Mouse (Mus musculus): Measurements from ENCODE around the gene Doc2g. TPM values are rescaled to one million over a fixed set of nuclear protein-coding genes. Genes with fewer than 3 reads are reported as not detected.

Doc2g gene
- polyA plus RNA-seq, 1 experiment from 2014 or later: 4.1 TPM

- no peaks in the 10 kb centered on the region for H3K36me3 ChIP-seq (ENCODE audit: control insufficient read depth, insufficient read depth, low read length)
- DNase-seq (ENCODE audit: low spot score): no peak
- H3K9me3 ChIP-seq (ENCODE audit: control insufficient read depth, low read length): no peaks in the 10 kb centered on the region
- H3K9ac ChIP-seq (ENCODE audit: low read length): no peak overlapping the region
- H3K4me1 ChIP-seq (ENCODE audit: control insufficient read depth, insufficient read depth, low read length): no peaks in the 10 kb centered on the region
- 86% methylated on average over 5 of the region's 5 CpGs for WGBS
- no peak for ATAC-seq (ENCODE audit: insufficient number of reproducible peaks, low FRiP score, low TSS enrichment, low read depth)
- no peak overlapping the region for H3K4me2 ChIP-seq (ENCODE audit: low read depth, severe bottlenecking)
- no peak overlapping the region for H3K27ac ChIP-seq (replicated peaks; ENCODE audit: low read depth, low read length)
- H3K4me3 ChIP-seq (ENCODE audit: low read depth, low read length): no peak overlapping the region
- H3K27me3 ChIP-seq (ENCODE audit: control insufficient read depth, insufficient read depth, low read length): no peaks in the 10 kb centered on the region
Measured at GRCm38 (mm10) chr19:4052516-4053030, 49.5 kb downstream of the Doc2g start.

GRCm38 (mm10) chr19:4054613-4055012, 51.5 kb downstream of the Doc2g start:
- DNase-seq (ENCODE audit: low spot score) (no peak), ATAC-seq (ENCODE audit: insufficient number of reproducible peaks, low FRiP score, low TSS enrichment, low read depth) (no peak)
- WGBS: 87% methylated on average over 5 of the region's 5 CpGs
- H3K4me2 ChIP-seq (ENCODE audit: low read depth, severe bottlenecking): no peak overlapping the region
- no peak overlapping the region for H3K27ac ChIP-seq (replicated peaks; ENCODE audit: low read depth, low read length)
- no peak overlapping the region for H3K4me3 ChIP-seq (ENCODE audit: low read depth, low read length)
- H3K27me3 ChIP-seq (ENCODE audit: control insufficient read depth, insufficient read depth, low read length): no peaks in the 10 kb centered on the region
- H3K4me1 ChIP-seq (ENCODE audit: control insufficient read depth, insufficient read depth, low read length): no peaks in the 10 kb centered on the region
- H3K9me3 ChIP-seq (ENCODE audit: control insufficient read depth, low read length): no peaks in the 10 kb centered on the region
- H3K36me3 ChIP-seq (ENCODE audit: control insufficient read depth, insufficient read depth, low read length): no peaks in the 10 kb centered on the region
- no peak overlapping the region for H3K9ac ChIP-seq (ENCODE audit: low read length)

GRCm38 (mm10) chr19:4055216-4055946, 52.3 kb downstream of the Doc2g start:
- no peaks in the 10 kb centered on the region for H3K36me3 ChIP-seq (ENCODE audit: control insufficient read depth, insufficient read depth, low read length)
- WGBS: 73% methylated on average over 8 of the region's 8 CpGs
- no peak for DNase-seq (ENCODE audit: low spot score)
- H3K4me2 ChIP-seq (ENCODE audit: low read depth, severe bottlenecking): no peak overlapping the region
- H3K27ac ChIP-seq (replicated peaks; ENCODE audit: low read depth, low read length): no peak overlapping the region
- H3K9me3 ChIP-seq (ENCODE audit: control insufficient read depth, low read length): no peaks in the 10 kb centered on the region
- no peaks in the 10 kb centered on the region for H3K27me3 ChIP-seq (ENCODE audit: control insufficient read depth, insufficient read depth, low read length)
- no peaks in the 10 kb centered on the region for H3K4me1 ChIP-seq (ENCODE audit: control insufficient read depth, insufficient read depth, low read length)
- H3K4me3 ChIP-seq (ENCODE audit: low read depth, low read length): no peak overlapping the region
- no peak overlapping the region for H3K9ac ChIP-seq (ENCODE audit: low read length)
- ATAC-seq (ENCODE audit: insufficient number of reproducible peaks, low FRiP score, low TSS enrichment, low read depth): no peak

- no peak overlapping the region for H3K4me3 ChIP-seq (ENCODE audit: low read depth, low read length)
- no peaks in the 10 kb centered on the region for H3K9me3 ChIP-seq (ENCODE audit: control insufficient read depth, low read length)
- H3K4me1 ChIP-seq (ENCODE audit: control insufficient read depth, insufficient read depth, low read length): no peaks in the 10 kb centered on the region
- no peaks in the 10 kb centered on the region for H3K27me3 ChIP-seq (ENCODE audit: control insufficient read depth, insufficient read depth, low read length)
- no peak overlapping the region for H3K9ac ChIP-seq (ENCODE audit: low read length)
- 64% methylated on average over 15 of the region's 15 CpGs for WGBS
- H3K4me2 ChIP-seq (ENCODE audit: low read depth, severe bottlenecking): no peak overlapping the region
- no peaks in the 10 kb centered on the region for H3K36me3 ChIP-seq (ENCODE audit: control insufficient read depth, insufficient read depth, low read length)
- DNase-seq (ENCODE audit: low spot score) (no peak), ATAC-seq (ENCODE audit: insufficient number of reproducible peaks, low FRiP score, low TSS enrichment, low read depth) (no peak)
- no peak overlapping the region for H3K27ac ChIP-seq (replicated peaks; ENCODE audit: low read depth, low read length)
Measured at GRCm38 (mm10) chr19:4055947-4056693, 53.0 kb downstream of the Doc2g start.

Other genes starting within 250 kb of the Doc2g start
- gene Kmt5b, start 235.9 kb upstream of the Doc2g start, polyA plus RNA-seq (2014; fragmentation: Nextera tagmentation; extraction: Ambion mirVana): 25.3 and 30.6 TPM in 2 replicates
- gene Chka, start 151.5 kb upstream of the Doc2g start, polyA plus RNA-seq (2014; fragmentation: Nextera tagmentation; extraction: Ambion mirVana): 47.3 and 47.7 TPM in 2 replicates
- gene Tcirg1, start 96.2 kb upstream of the Doc2g start, polyA plus RNA-seq (2014; fragmentation: Nextera tagmentation; extraction: Ambion mirVana): 27.3 and 28.8 TPM in 2 replicates
- gene Ndufs8, start 90.5 kb upstream of the Doc2g start, polyA plus RNA-seq (2014; fragmentation: Nextera tagmentation; extraction: Ambion mirVana): 259 and 263 TPM in 2 replicates
- gene Aldh3b1, start 73.5 kb upstream of the Doc2g start, polyA plus RNA-seq (2014; fragmentation: Nextera tagmentation; extraction: Ambion mirVana): 0.47 and 0.67 TPM in 2 replicates
- 6.0 and 7.1 TPM in 2 replicates for gene Unc93b1, start 68.1 kb upstream of the Doc2g start, polyA plus RNA-seq (2014; fragmentation: Nextera tagmentation; extraction: Ambion mirVana)
- not detected in 2 replicates for gene Aldh3b3, start 44.7 kb upstream of the Doc2g start, polyA plus RNA-seq (2014; fragmentation: Nextera tagmentation; extraction: Ambion mirVana)
- 2.6 TPM in 2 replicates for gene Aldh3b2, start 31.0 kb upstream of the Doc2g start, polyA plus RNA-seq (2014; fragmentation: Nextera tagmentation; extraction: Ambion mirVana)
- gene Acy3, start 16.7 kb upstream of the Doc2g start, polyA plus RNA-seq (2014; fragmentation: Nextera tagmentation; extraction: Ambion mirVana): 3.3 and 4.3 TPM in 2 replicates
- 0.08 TPM in 1 of 2 replicates, not detected in the other for gene Tbx10, start 10.6 kb upstream of the Doc2g start, polyA plus RNA-seq (2014; fragmentation: Nextera tagmentation; extraction: Ambion mirVana)
- 29.7 and 32.6 TPM in 2 replicates for gene Nudt8, start 2.7 kb upstream of the Doc2g start, polyA plus RNA-seq (2014; fragmentation: Nextera tagmentation; extraction: Ambion mirVana)
- 2.5 TPM in 2 replicates for gene Gm49405, start 2.7 kb upstream of the Doc2g start, polyA plus RNA-seq (2014; fragmentation: Nextera tagmentation; extraction: Ambion mirVana)
- 198 and 208 TPM in 2 replicates for gene Ndufv1, start 9.5 kb downstream of the Doc2g start, polyA plus RNA-seq (2014; fragmentation: Nextera tagmentation; extraction: Ambion mirVana)
- 437 and 462 TPM in 2 replicates for gene Gstp1, start 34.7 kb downstream of the Doc2g start, polyA plus RNA-seq (2014; fragmentation: Nextera tagmentation; extraction: Ambion mirVana)
- gene Gstp2, start 42.7 kb downstream of the Doc2g start, polyA plus RNA-seq (2014; fragmentation: Nextera tagmentation; extraction: Ambion mirVana): 1.1 TPM in 2 replicates
- 0.23 TPM in 1 of 2 replicates, not detected in the other for gene Gstp3, start 56.3 kb downstream of the Doc2g start, polyA plus RNA-seq (2014; fragmentation: Nextera tagmentation; extraction: Ambion mirVana)
- gene Cabp2, start 78.3 kb downstream of the Doc2g start, polyA plus RNA-seq (2014; fragmentation: Nextera tagmentation; extraction: Ambion mirVana): not detected in 2 replicates
- gene Cdk2ap2, start 93.9 kb downstream of the Doc2g start, polyA plus RNA-seq (2014; fragmentation: Nextera tagmentation; extraction: Ambion mirVana): 77.5 and 81.6 TPM in 2 replicates
- 4.8 and 5.8 TPM in 2 replicates for gene Pitpnm1, start 96.7 kb downstream of the Doc2g start, polyA plus RNA-seq (2014; fragmentation: Nextera tagmentation; extraction: Ambion mirVana)
- gene Aip, start 122.5 kb downstream of the Doc2g start, polyA plus RNA-seq (2014; fragmentation: Nextera tagmentation; extraction: Ambion mirVana): 91.2 and 93.7 TPM in 2 replicates
- not detected in 2 replicates for gene Gpr152, start 136.5 kb downstream of the Doc2g start, polyA plus RNA-seq (2014; fragmentation: Nextera tagmentation; extraction: Ambion mirVana)
- gene Cabp4, start 140.7 kb downstream of the Doc2g start, polyA plus RNA-seq (2014; fragmentation: Nextera tagmentation; extraction: Ambion mirVana): not detected in 2 replicates
- gene Coro1b, start 145.3 kb downstream of the Doc2g start, polyA plus RNA-seq (2014; fragmentation: Nextera tagmentation; extraction: Ambion mirVana): 116 and 124 TPM in 2 replicates
- 1.1 and 1.5 TPM in 2 replicates for gene Ptprcap, start 150.3 kb downstream of the Doc2g start, polyA plus RNA-seq (2014; fragmentation: Nextera tagmentation; extraction: Ambion mirVana)
- gene Rps6kb2, start 160.0 kb downstream of the Doc2g start, polyA plus RNA-seq (2014; fragmentation: Nextera tagmentation; extraction: Ambion mirVana): 44.7 and 48.9 TPM in 2 replicates
- 2.1 TPM in 2 replicates for gene Carns1, start 172.2 kb downstream of the Doc2g start, polyA plus RNA-seq (2014; fragmentation: Nextera tagmentation; extraction: Ambion mirVana)
- 0.89 and 1.2 TPM in 2 replicates for gene Tbc1d10c, start 188.0 kb downstream of the Doc2g start, polyA plus RNA-seq (2014; fragmentation: Nextera tagmentation; extraction: Ambion mirVana)
- 952 and 995 TPM in 2 replicates for gene Ppp1ca, start 188.8 kb downstream of the Doc2g start, polyA plus RNA-seq (2014; fragmentation: Nextera tagmentation; extraction: Ambion mirVana)
- gene Rad9a, start 198.3 kb downstream of the Doc2g start, polyA plus RNA-seq (2014; fragmentation: Nextera tagmentation; extraction: Ambion mirVana): 52.5 and 54.9 TPM in 2 replicates
- gene Clcf1, start 210.9 kb downstream of the Doc2g start, polyA plus RNA-seq (2014; fragmentation: Nextera tagmentation; extraction: Ambion mirVana): 5.0 and 7.4 TPM in 2 replicates
- gene AC109138.7, start 211.0 kb downstream of the Doc2g start, polyA plus RNA-seq (2014; fragmentation: Nextera tagmentation; extraction: Ambion mirVana): not detected in 2 replicates
- 11.5 and 12.6 TPM in 2 replicates for gene Pold4, start 228.6 kb downstream of the Doc2g start, polyA plus RNA-seq (2014; fragmentation: Nextera tagmentation; extraction: Ambion mirVana)

All from limb, embryonic 11.5 days (tissue).